Mouse (Mus musculus) liver, embryonic 14.5 days (tissue): Measurements from ENCODE around the gene Uqcrq. TPM values are rescaled to one million over a fixed set of nuclear protein-coding genes. Genes with fewer than 3 reads are reported as not detected.

Experiments used
- ATAC-seq: fragments of 200-750 bp; cut with Nextera tagmentation; 2 replicates; pipeline ENCODE4 v1.8.0; 2017; ENCODE audit warnings: moderate number of reproducible peaks, mild to moderate bottlenecking, moderate library complexity; ENCODE audit not compliant: insufficient read depth
- DNase-seq, 3 experiments: peaks; one replicate each; pipeline ENCODE4 v3.0.0-alpha.2; 2012 to 2013; ENCODE audit warnings: low read depth in 3 of 3, low spot score in 3 of 3
- H3K27ac ChIP-seq: fragments of 300-500 bp; sonication (generic); 2 replicates; pipeline ENCODE4 v1.5.1; 2014; ENCODE audit warnings: moderate library complexity, mild to moderate bottlenecking, control low read depth, inconsistent platforms
- H3K27me3 ChIP-seq: fragments of 300-500 bp; sonication (generic); 2 replicates; pipeline ENCODE4 v1.6.1; 2014; ENCODE audit warnings: mild to moderate bottlenecking, low read length, moderate library complexity; ENCODE audit not compliant: control insufficient read depth, insufficient read depth
- H3K36me3 ChIP-seq: fragments of 300-500 bp; sonication (generic); replicated peaks from 2 replicates; pipeline ENCODE4 v1.6.1; 2014; ENCODE audit warnings: low read depth; ENCODE audit not compliant: control insufficient read depth, insufficient read depth
- H3K4me1 ChIP-seq, 2 experiments: fragments of 200-500 bp in 1 of 2; fragments of 300-500 bp in 1 of 2; sonication (generic) in 1 of 2; replicated peaks; 2 replicates each; pipeline ENCODE4 v1.6.1; 2012 to 2014; ENCODE audit warnings: antibody characterized with exemption in 1 of 2, inconsistent platforms in 1 of 2, low read length in 1 of 2; ENCODE audit not compliant: control insufficient read depth in 2 of 2, insufficient read depth in 2 of 2
- H3K4me2 ChIP-seq: fragments of 300-500 bp; sonication (generic); 2 replicates; pipeline ENCODE4 v1.6.1; 2014; ENCODE audit warnings: low read depth, mild to moderate bottlenecking, control low read depth, moderate library complexity
- H3K4me3 ChIP-seq, 2 experiments: fragments of 200-500 bp in 1 of 2; fragments of 300-500 bp in 1 of 2; sonication (generic) in 1 of 2; 2 replicates each; pipeline ENCODE4 v1.5.1; 2012 to 2014; ENCODE audit warnings: low read depth in 2 of 2, low read length in 2 of 2, mild to moderate bottlenecking in 2 of 2, control low read depth in 1 of 2, inconsistent platforms in 1 of 2, moderate library complexity in 1 of 2; ENCODE audit not compliant: insufficient read depth in 1 of 2
- H3K9ac ChIP-seq: fragments of 300-500 bp; sonication (generic); replicated peaks from 2 replicates; pipeline ENCODE4 v1.6.1; 2014; ENCODE audit warnings: mild to moderate bottlenecking, control low read depth, moderate library complexity
- H3K9me3 ChIP-seq: fragments of 300-500 bp; sonication (generic); 2 replicates; pipeline ENCODE4 v1.6.1; 2016; ENCODE audit warnings: low read length, mixed read lengths; ENCODE audit not compliant: control insufficient read depth
- CTCF ChIP-seq: IDR thresholded peaks from 2 replicates; pipeline ENCODE4 v1.5.1; 2016; ENCODE audit warnings: antibody characterized with exemption, low read depth, control low read depth
- EP300 ChIP-seq: IDR thresholded peaks from 2 replicates; pipeline ENCODE4 v1.6.1; 2016; ENCODE audit warnings: antibody characterized with exemption, low read depth
- WGBS: fragments of 180-500 bp; shearing (Covaris S2); extraction: QIAGEN DNeasy Blood & Tissue Kit; methylation state at CpG from one replicate; pipeline ENCODE4 v1.1.7; 2014; ENCODE audit not compliant: insufficient replicate concordance; 5-methylcytosine and 5-hydroxymethylcytosine counted together
- polyA plus RNA-seq, 2 experiments: library from polyadenylated mRNA; depleted of rRNA in 1 of 2; stranded (reverse) in 1 of 2; unstranded in 1 of 2; fragments of >200 nt; fragmentation: Nextera tagmentation in 1 of 2; extraction: Ambion mirVana in 1 of 2; gene quantifications; 2 replicates each; pipeline versions ENCODE4 v1.2.1 to v1.2.3; 2012 to 2014

Uqcrq gene
- polyA plus RNA-seq, 2 experiments = 237 to 677 TPM

- H3K9me3 ChIP-seq = no peaks in the 10 kb centered on the region
- WGBS = 11% methylated on average over 40 of the region's 40 CpGs
- H3K36me3 ChIP-seq = no peaks in the 10 kb centered on the region
- H3K9ac ChIP-seq = no peak overlapping the region
- TF ChIP-seq CTCF = peak; percentile 90
- TF ChIP-seq EP300 = no peak
- ATAC-seq = peak; percentile 40; the same call in 1 of the 2 replicates
- no peak overlapping the region for H3K27ac ChIP-seq
- H3K4me1 ChIP-seq = peaks cover 0 to 5% of the 10 kb centered on the region in 2 experiments; a peak in 2 of 4 replicates
- peaks cover 61% of the 10 kb centered on the region for H3K27me3 ChIP-seq
- 0 out of 4 replicates have a peak overlapping the region, but pooled peaks of 1 of the 2 experiments have one; percentile 7 for H3K4me3 ChIP-seq
- peak overlapping the region; percentile 38 for H3K4me2 ChIP-seq
- DNase-seq = no peak
These were observed 35.8 kb upstream of the Uqcrq start for GRCm38 (mm10) chr11:53466231-53466971.

- DNase-seq (no peak), ATAC-seq (no peak)
- H3K4me2 ChIP-seq = peak overlapping the region; percentile 48
- peak overlapping the region in 1 of 2 experiments; percentile 20; a peak in 2 of 4 replicates for H3K4me3 ChIP-seq
- H3K36me3 ChIP-seq = no peaks in the 10 kb centered on the region
- peaks cover 0 to 5% of the 10 kb centered on the region in 2 experiments; a peak in 2 of 4 replicates for H3K4me1 ChIP-seq
- no peaks in the 10 kb centered on the region for H3K9me3 ChIP-seq
- H3K27me3 ChIP-seq = peaks cover 41% of the 10 kb centered on the region
- H3K9ac ChIP-seq = no peak overlapping the region
- no peak overlapping the region for H3K27ac ChIP-seq
- 6% methylated on average over 55 of the region's 55 CpGs for WGBS
- TF ChIP-seq EP300 = no peak
- no peak for TF ChIP-seq CTCF
These were observed 33.2 kb upstream of the Uqcrq start for GRCm38 (mm10) chr11:53463551-53464424.

GRCm38 (mm10) chr11:53461727-53462126 lies 31.1 kb upstream of the Uqcrq start:
- no peak for TF ChIP-seq CTCF
- no peak for TF ChIP-seq EP300
- H3K36me3 ChIP-seq = no peaks in the 10 kb centered on the region
- WGBS = 8% methylated on average over 5 of the region's 5 CpGs

GRCm38 (mm10) chr11:53460192-53460591 lies 29.6 kb upstream of the Uqcrq start:
- Histone ChIP-seq H3K4me2 (no peak overlapping the region), H3K27ac (no peak overlapping the region), H3K27me3 (peaks cover 54% of the 10 kb centered on the region), H3K9ac (no peak overlapping the region), H3K9me3 (no peaks in the 10 kb centered on the region), H3K4me3 (no peak overlapping the region), H3K4me1 (peaks cover 0 to 5% of the 10 kb centered on the region in 2 experiments; a peak in 2 of 4 replicates), H3K36me3 (no peaks in the 10 kb centered on the region)
- TF ChIP-seq CTCF (no peak), EP300 (no peak)
- ATAC-seq (no peak), DNase-seq (no peak)
- WGBS = 63% methylated on average over 3 of the region's 3 CpGs

More at GRCm38 (mm10) chr11:53461727-53462126, 31.1 kb upstream of the Uqcrq start:
- Histone ChIP-seq H3K27me3 (peaks cover 57% of the 10 kb centered on the region), H3K4me3 (no peak overlapping the region), H3K9ac (no peak overlapping the region), H3K4me2 (no peak overlapping the region), H3K9me3 (no peaks in the 10 kb centered on the region), H3K27ac (no peak overlapping the region), H3K4me1 (peaks cover 0 to 5% of the 10 kb centered on the region in 2 experiments; a peak in 2 of 4 replicates)
- DNase-seq (no peak), ATAC-seq (peak; percentile 45; the same call in 1 of the 2 replicates)

- no peak for TF ChIP-seq EP300
- TF ChIP-seq CTCF = no peak
- 60% methylated on average over 3 of the region's 3 CpGs for WGBS
- Histone ChIP-seq H3K27me3 (peaks cover 42% of the 10 kb centered on the region), H3K4me2 (no peak overlapping the region), H3K9me3 (no peaks in the 10 kb centered on the region), H3K4me3 (no peak overlapping the region), H3K27ac (no peak overlapping the region), H3K4me1 (peaks cover 0 to 5% of the 10 kb centered on the region in 2 experiments; a peak in 2 of 4 replicates), H3K36me3 (no peaks in the 10 kb centered on the region), H3K9ac (no peak overlapping the region)
- DNase-seq (no peak), ATAC-seq (no peak)
These were observed 28.4 kb upstream of the Uqcrq start for GRCm38 (mm10) chr11:53458996-53459395.
